Mouse (Mus musculus): ENCODE results near the gene Cox4i1. TPM values are rescaled to one million over a fixed set of nuclear protein-coding genes. Genes with fewer than 3 reads are reported as not detected.

The Cox4i1 gene
- polyA plus RNA-seq, 1 experiment: 424 TPM

DNA sequence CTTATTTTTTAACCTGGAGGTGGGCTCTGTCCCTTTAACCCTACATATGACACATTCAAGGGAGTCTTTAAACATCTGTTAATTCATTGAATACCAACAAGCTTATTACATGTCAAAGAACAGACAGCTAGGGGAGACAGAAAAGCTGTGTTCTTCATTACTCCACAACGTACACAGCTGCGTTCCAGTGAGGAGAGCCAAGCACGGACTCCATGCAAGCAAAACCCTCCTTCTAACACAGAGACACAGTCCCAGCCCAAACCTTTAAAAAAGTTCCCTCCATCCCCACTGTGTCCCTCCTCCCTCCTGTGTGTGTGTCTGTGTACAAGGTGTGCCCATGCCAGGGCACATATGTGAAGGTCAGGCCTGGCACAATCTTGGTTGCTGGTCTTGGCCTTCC, 38.2 kb downstream of the Cox4i1 start:
- 85% methylated on average over 3 of the region's 3 CpGs for WGBS
- Histone ChIP-seq H3K27ac (ENCODE audit: insufficient read depth, low read depth, low read length) (no peak overlapping the region), H3K4me3 (ENCODE audit: insufficient read depth, low read depth, low read length) (no peak overlapping the region), H3K4me1 (ENCODE audit: control insufficient read depth, insufficient read depth, low read length) (peaks cover 4% of the 10 kb centered on the region; the same call in 1 of the 2 replicates)
- no peak for TF ChIP-seq POLR2A (IDR thresholded peaks at IDR 0.05; ENCODE audit: insufficient read depth, low read depth, low read length)
- TF ChIP-seq CTCF (IDR thresholded peaks at IDR 0.05; ENCODE audit: insufficient read depth, low read depth, low read length): no peak

DNA sequence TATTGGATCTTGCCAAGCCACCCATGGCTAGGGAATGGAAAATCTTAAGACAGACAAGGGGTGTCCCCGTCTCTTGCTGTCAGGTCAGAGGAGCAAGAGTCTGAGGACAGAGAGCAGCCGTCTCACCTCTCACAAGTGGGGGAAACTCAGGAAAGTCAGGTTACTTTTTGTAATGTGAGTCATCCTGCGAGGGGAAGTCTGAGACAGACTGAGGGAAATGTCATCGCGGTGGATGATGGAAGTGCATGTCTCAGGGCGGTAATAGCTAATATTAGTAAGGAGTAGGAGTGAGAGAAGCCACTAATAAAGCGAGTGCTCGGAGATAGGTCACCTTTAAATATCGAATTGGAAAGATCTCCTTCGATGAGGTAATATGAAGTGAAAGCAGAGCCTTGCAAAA, 41.2 kb downstream of the Cox4i1 start:
- Histone ChIP-seq H3K4me1 (ENCODE audit: control insufficient read depth, insufficient read depth, low read length) (no peaks in the 10 kb centered on the region), H3K27ac (ENCODE audit: insufficient read depth, low read depth, low read length) (no peak overlapping the region), H3K4me3 (ENCODE audit: insufficient read depth, low read depth, low read length) (no peak overlapping the region)
- WGBS: 86% methylated on average over 10 of the region's 10 CpGs
- no peak for TF ChIP-seq CTCF (IDR thresholded peaks at IDR 0.05; ENCODE audit: insufficient read depth, low read depth, low read length)

DNA sequence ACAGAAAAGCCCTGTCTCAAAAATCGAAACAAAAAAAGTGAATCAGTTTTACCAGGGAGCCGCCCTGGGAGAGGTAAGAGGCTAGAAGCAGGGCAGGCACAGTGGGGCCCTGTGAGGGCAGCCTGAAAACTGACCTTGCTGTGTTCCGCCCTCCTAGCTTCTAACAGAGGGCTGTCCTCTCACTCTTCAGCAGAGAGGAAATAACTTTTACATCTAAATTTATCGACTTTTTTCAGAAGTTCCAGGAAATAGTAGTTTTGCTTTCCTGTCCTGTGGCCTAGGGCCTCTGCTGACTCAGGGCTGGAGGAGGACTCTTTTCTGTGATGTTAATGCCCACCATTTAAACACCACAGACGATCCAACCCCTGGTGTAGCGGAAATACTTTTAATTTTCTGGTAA, 47.2 kb downstream of the Cox4i1 start:
- Histone ChIP-seq H3K4me3 (ENCODE audit: insufficient read depth, low read depth, low read length) (no peak overlapping the region), H3K27ac (ENCODE audit: insufficient read depth, low read depth, low read length) (no peak overlapping the region), H3K4me1 (ENCODE audit: control insufficient read depth, insufficient read depth, low read length) (no peaks in the 10 kb centered on the region)
- 84% methylated on average over 6 of the region's 6 CpGs for WGBS
- TF ChIP-seq CTCF (IDR thresholded peaks at IDR 0.05; ENCODE audit: insufficient read depth, low read depth, low read length) (no peak), POLR2A (IDR thresholded peaks at IDR 0.05; ENCODE audit: insufficient read depth, low read depth, low read length) (no peak)

GRCm38 (mm10) chr8:120715996-120716680, 48.1 kb downstream of the Cox4i1 start:
- 85% methylated on average over 15 of the region's 15 CpGs for WGBS
- TF ChIP-seq CTCF (IDR thresholded peaks at IDR 0.05; ENCODE audit: insufficient read depth, low read depth, low read length) (no peak), POLR2A (IDR thresholded peaks at IDR 0.05; ENCODE audit: insufficient read depth, low read depth, low read length) (no peak)
- Histone ChIP-seq H3K4me1 (ENCODE audit: control insufficient read depth, insufficient read depth, low read length) (no peaks in the 10 kb centered on the region), H3K4me3 (ENCODE audit: insufficient read depth, low read depth, low read length) (no peak overlapping the region), H3K27ac (ENCODE audit: insufficient read depth, low read depth, low read length) (no peak overlapping the region)

DNA sequence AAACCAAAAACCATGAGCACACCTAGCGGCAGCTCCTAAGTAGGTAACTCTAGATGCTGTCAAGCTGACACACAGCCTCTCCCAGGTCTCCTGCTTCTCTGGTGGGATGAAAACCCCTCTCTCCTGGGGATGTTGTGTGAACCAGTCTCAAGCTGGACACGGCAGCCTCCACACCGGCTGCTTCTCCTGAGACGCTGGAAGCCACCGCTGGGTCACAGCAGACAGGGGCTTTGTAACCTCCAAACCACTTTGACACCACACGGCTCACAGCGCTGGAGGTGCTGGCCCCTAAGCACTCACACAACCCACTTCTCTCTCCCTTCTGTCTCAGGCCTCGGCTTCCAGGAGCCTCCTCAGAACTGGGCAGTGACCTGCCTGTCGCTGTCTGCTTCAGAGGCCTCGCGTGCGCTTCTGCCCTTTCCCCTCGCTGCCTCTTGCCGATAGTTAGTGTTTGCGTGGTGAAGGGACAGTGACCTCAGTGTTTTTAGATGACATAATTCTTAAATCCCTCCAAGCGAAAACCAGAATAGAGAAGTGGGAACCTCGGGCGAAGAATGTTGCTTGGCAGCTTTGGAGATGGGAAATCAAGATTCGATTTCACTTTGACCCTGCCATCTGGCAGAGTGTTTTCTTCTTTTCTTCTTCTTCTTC, 51.7 kb downstream of the Cox4i1 start:
- Histone ChIP-seq H3K4me1 (ENCODE audit: control insufficient read depth, insufficient read depth, low read length) (no peaks in the 10 kb centered on the region), H3K27ac (ENCODE audit: insufficient read depth, low read depth, low read length) (no peak overlapping the region), H3K4me3 (ENCODE audit: insufficient read depth, low read depth, low read length) (no peak overlapping the region)
- TF ChIP-seq POLR2A (IDR thresholded peaks at IDR 0.05; ENCODE audit: insufficient read depth, low read depth, low read length) (no peak), CTCF (IDR thresholded peaks at IDR 0.05; ENCODE audit: insufficient read depth, low read depth, low read length) (no peak)
- WGBS: 77% methylated on average over 19 of the region's 19 CpGs

DNA sequence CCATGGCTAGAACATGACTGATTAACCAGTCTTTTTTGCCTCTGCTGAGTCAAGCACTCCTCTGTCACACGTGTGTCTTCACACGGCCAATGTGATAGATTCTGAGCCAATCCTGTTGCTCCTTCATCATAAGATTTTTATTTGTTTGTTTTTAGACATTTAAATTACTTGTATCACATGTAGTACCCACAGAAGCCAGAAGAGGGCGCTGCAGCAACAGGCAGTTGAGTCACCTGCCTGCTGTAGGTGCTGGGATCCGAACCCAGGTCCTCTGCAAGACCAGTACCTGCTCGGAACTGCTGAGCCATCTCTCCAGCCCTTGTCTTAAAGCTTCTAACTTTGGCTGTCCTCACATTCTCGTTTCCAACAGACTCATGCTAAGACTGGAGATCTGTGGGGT, 55.0 kb downstream of the Cox4i1 start:
- Histone ChIP-seq H3K27ac (ENCODE audit: insufficient read depth, low read depth, low read length) (no peak overlapping the region), H3K4me1 (ENCODE audit: control insufficient read depth, insufficient read depth, low read length) (no peaks in the 10 kb centered on the region), H3K4me3 (ENCODE audit: insufficient read depth, low read depth, low read length) (no peak overlapping the region)
- TF ChIP-seq POLR2A (IDR thresholded peaks at IDR 0.05; ENCODE audit: insufficient read depth, low read depth, low read length) (no peak), CTCF (IDR thresholded peaks at IDR 0.05; ENCODE audit: insufficient read depth, low read depth, low read length) (peak; percentile 49; the same call in 1 of the 2 replicates)
- WGBS: 65% methylated on average over 6 of the region's 6 CpGs

Other genes with a start within 250 kb of the Cox4i1 start
- gene Gins2, start 78.9 kb upstream of the Cox4i1 start, polyA plus RNA-seq (2012; ENCODE audit: insufficient read depth, insufficient read length, low replicate concordance, missing spikeins): not detected in 2 replicates
- gene 1190005I06Rik, start 20.6 kb upstream of the Cox4i1 start, polyA plus RNA-seq (2012; ENCODE audit: insufficient read depth, insufficient read length, low replicate concordance, missing spikeins): not detected in 2 replicates
- gene Gm27021, start 143 bp upstream of the Cox4i1 start, polyA plus RNA-seq (2012; ENCODE audit: insufficient read depth, insufficient read length, low replicate concordance, missing spikeins): not detected in 2 replicates
- gene Emc8, start 351 bp downstream of the Cox4i1 start, polyA plus RNA-seq (2012; ENCODE audit: insufficient read depth, insufficient read length, low replicate concordance, missing spikeins): 399 TPM in 1 of 2 replicates, not detected in the other
- not detected in 2 replicates for gene Irf8, start 68.1 kb downstream of the Cox4i1 start, polyA plus RNA-seq (2012; ENCODE audit: insufficient read depth, insufficient read length, low replicate concordance, missing spikeins)

All from olfactory bulb, adult 2 months (tissue).